Mouse (Mus musculus): ENCODE results near the gene Zfp933.
"Not testable (repeated sequence)": the region's sequence is repeated elsewhere in the genome, so short reads cannot be mapped to it uniquely, and the experiment has no call there.

Gene Zfp933

DNA sequence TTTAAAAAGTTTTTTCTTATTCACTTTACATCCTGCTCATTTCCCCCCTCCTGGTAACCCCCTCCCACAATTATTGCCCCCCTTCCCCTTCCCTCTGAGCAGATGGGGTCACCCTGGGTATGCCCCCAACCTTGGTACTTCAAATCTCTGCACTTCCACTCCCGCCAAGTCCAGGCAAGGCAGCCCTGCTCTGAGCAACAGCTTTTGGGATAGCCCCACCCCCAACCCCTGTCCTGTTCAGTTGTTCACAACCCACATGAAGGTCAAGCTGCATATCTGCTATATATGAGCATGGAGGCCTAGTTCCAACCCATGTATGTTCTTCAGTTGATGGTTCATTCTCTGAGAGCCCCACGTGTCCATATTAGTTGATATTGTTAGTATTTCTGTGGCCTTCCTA, 2.6 kb upstream of the Zfp933 start:
- no peak for DNase-seq

DNA sequence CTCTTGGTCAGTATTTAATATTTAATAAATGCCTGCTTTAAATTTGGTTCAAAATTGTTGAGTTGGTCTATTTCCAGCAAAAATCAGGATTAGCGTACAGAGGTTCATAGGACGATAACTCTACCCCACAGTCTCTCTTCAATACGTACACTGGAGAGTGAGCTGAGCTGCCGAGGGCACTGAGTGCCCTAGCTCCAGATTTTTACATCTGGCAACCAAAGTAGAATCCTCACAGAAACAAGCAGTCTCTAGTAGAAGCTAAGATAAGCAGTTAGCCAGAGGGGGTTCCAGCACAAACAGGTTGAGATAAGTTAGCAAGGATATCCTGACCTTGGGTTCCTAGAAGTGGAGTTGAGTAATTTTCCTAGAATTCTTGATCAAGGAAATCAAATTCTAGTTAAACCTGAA, 422 bp upstream of the Zfp933 start:
- DNase-seq: no peak

DNA sequence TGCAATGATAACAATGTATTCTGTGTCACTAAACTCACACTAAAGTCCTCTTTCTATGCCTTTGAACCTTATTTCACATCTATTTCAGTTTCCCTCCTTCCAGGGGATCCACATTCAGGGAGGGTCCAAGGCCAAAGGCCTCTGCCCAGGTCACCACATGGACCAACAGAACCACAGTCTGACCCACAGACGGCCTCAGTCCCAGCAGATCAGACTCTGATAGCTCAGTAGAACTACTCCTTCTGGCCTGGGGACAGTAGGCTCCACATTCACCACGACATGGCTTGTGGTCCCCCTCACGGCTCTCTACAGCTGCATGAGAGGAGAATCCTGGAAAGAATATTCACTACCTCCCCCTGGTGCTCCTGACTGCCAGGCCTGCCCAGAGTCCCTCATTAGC, 5.3 kb downstream of the Zfp933 start:
- DNase-seq: no peak

DNA sequence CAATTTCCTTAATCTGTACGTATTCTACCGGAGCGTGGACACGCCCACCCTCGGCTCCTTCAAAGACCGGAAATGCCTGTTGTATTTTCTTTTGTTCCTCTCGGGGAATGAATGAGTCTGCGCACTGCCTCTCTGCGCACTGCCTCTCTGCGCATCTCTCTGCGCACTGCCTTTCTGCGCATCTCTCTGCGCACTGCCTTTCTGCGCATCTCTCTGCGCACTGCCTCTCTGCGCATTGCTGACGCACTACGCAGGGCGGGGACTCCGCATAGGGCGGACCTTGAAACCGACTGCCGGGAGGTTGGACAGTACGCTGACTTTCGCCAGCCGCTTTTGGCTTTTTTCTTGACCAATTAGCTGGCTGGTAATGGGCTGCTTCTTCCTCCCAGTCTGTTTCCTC, 8.9 kb downstream of the Zfp933 start:
- DNase-seq: peak; percentile 9 to 21

DNA sequence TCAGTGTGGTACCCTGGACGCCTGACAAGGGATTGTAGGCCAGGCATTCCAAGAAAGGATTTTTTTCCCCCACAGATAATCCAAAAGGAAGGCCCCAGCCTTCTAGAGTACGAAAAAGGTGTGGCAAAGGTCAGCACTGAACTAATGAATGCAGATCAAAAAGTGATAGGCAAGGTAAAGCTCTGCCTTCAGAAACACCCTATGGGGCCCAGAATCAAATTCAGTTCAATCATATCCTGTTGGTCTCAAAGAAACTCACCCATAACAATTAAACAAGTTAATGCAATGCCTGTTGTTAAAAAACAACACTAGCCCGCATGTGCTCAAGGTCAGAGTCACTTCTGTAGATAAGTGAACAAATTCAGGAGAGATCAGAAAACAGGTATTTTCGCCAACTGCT, 23.8 kb downstream of the Zfp933 start:
- no peak for DNase-seq

DNA sequence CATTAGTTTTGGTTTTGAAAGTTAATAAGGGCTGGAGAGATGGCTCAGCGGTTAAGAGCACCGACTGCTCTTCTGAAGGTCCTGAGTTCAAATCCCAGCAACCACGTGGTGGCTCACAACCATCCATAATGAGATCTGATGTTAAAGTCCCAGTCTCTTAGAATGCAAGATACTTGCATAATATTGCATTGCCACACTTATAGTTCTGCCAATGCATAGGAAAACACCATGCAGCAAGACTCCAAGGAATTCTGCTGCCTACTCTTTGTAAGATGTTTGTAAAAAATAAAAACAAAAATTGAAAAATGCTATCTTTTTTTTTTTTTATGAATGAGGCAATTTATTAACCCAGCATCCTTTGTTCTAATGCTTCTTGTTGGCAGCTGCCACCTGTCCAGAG, 26.8 kb downstream of the Zfp933 start:
- not testable (repeated sequence) for DNase-seq

DNA sequence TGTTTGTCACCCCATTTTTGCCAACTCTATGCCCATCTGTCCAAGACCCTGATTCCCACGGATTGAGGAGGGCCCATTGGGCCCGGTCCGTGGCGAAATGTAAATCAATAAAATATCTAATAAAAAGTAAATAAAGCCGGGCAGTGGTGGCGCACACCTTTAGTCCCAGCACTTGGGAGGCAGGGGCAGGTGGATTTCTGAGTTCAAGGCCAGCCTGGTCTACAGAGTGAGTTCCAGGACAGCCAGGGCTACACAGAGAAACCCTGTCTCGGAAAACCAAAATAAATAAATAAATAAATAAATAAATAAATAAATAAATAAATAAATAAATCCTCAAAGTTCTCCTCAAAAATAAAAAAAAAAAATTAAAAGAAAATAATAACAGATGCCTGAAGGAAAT, 28.5 kb downstream of the Zfp933 start:
- DNase-seq: not testable (repeated sequence)

DNA sequence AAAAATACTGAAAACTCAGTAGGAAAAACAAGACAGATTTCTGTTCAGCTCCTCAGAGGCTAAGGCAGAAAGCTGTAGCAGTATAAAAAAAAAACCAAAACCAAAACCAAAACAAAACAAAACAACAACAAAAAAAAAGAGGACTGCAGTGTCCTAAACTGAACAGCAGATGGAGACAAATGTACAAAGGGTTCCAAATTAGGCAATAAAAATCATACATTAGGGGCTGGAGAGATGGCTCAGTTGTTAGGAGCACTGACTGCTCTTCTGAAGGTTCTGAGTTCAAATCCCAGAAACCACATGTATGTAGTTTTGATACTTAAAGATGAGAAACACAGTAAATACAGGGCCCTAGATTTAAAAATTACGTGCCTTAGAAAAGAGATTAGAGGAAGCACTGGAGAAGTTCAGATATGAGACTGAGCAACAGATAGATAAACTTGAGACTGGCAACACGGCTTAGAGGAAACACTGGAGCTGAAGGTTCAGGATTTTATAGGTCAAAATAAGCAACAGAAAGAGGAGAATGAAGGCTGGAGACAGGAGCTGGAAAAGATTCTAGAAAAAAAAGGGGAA, 33.5 kb downstream of the Zfp933 start:
- no peak for DNase-seq

DNA sequence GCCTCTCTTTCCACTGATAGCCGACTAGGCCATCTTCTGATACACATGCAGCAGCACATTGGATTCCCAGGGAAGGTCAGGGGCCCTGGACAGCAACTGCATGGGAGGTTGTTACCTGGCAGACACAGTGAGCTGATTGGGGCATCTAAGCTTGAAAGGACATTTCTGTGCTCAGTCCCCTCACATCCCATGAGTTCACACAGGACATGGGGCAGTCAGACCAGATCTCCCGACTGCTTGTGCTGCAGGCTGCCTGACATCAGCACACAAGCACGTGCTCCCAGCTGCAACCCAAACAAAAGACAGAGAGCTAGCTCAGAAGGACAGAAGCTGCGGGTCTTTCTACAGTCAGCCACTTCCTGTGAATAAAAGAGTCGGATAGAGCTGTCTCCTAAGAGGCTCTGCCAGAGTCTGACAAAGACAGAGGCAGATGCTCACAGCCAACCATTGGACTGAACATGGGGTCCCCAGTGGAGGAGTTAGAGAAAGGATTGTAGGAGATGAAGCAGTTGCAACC, 34.9 kb downstream of the Zfp933 start:
- DNase-seq: no peak

DNA sequence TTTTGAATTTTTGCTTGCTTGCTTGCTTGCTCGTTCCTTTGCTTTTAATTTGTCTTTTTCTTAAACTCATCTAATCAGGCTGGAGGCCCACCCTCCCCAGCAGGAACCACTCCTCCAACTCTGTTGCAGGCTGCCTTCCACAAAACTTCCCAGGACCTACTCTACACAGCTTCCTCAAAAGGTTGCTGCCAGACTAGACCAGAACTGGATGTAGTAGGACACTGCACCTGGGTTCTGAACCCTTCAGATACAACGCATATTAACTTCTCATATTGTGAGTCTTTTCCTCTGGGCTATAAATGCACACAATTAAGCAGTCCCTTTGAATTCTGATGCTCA, 38.2 kb downstream of the Zfp933 start:
- DNase-seq: not testable (repeated sequence)

DNA sequence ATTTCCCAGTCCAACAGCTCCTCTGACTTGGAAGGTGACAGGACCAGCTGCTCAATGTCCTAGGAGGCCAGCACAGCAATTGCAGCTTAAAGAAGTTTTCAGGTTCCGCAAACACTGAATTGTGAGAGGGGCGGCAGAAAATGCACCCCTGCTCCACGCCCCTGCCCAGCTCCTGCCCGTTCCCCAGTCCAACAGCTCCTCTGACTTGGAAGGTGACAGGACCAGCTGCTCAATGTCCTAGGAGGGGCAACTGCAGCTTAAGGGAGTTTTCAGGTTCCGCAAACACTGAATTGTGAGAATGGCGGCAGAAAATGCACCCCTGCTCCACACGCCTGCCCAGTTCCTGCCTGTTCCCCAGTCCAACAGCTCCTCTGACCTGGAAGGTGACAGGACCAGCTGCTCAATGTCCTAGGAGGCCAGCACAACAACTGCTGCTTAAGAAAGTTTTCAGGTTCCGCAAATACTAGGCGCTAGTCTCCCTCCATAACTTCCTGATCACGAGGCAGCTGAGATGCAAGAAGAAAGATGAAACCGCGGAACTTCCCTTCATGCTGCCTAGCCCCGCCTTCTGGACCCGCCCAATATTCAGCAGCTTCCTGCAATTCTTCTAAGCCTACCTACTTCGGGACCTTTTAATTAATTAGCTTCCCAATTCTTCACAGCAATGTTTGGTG, 38.7 kb downstream of the Zfp933 start, which contains the start of gene Zfp984:
TSS of gene Zfp984 (minus strand) at position 497 of the 674 bp plus-strand sequence.
- DNase-seq: peak; percentile 26 to 46

DNA sequence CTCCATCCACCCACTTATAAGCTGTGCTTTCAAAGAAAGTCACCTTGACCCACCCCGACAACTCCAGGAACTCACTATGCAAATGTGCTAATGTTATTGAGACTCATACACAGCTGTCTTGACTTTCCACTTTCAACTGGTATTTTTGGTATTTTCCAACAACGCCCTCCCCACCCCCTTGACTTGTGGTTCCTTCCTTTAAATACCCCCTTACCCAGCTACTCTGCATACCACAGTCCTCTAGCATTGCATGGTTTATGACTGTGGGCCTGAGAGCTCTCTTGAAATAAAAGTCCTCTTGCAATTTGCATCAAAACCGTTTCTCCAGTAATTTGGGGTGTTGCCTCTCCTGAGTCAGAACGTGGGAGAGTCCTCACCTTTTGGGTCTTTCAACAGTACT, 39.7 kb downstream of the Zfp933 start:
- DNase-seq: not testable (repeated sequence)

DNA sequence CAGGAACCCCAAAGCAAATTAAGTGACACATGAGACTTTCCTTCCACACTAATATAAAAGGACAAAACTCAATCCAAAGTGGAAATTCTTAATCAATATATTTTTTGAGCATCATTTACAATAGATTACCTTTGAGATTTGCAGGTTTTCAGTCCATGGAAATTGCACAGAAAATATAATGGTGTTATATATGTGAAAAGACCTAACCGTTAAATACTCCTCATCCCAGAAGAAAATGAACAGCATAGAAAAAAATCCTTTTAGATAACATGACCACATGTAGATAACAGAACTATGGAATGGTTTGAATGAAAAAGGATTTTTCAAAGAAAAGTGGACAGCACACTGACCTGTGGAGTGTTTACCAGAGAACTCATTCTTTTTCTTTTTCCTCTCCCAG, 52.9 kb downstream of the Zfp933 start:
- DNase-seq: not testable (repeated sequence)

DNA sequence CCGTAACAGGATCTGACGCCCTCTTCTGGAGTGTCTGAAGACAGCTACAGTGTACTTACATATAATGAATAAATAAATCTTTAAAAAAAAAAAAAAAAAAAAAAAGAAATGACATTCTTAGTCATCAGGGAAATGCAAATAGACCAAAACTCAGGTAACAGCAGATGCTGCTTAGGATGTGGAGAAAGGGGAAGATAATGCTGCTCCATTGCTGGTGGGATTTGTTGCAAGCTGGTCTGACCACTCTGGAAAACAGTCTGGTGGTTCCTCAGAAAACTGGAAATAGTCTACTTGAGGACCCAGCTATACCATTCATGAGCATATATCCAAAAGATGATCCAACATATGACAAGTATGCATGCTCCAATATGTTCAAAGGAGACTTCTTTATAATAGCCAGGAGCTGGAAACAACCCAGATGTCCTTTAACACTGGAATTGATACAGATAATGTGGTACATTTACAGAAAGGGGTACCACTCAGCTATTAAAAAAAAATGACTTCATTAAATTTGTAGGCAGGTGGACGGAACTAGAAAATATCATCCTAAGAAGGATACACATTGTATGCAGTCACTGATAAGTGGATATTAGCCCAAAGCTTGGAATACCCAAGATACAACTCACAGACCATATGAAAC, 54.0 kb downstream of the Zfp933 start:
- not testable (repeated sequence) for DNase-seq

DNA sequence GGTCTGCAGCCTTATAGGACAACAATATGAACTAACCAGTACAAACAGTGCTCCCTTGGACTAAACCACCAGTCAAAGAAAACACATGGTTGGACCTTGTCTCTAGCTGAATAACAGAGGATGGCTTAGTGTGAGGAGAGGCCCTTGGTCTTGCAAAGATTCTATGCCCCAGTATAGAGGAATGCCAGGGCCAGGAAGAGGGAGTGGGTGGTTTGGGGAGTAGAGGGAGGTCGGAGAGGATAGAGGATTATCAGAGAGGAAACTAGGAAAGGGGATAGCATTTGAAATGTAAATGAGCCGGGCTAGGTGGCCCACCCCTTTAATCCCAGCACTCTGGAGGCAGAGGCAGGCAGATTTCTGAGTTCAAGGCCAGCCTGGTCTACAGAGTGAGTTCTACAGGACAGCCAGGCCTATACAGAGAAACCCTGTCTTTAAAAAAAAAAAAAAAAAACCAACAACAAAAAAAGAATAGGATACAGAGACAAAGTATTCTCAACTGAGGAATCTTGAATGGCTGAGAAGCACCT, 54.7 kb downstream of the Zfp933 start:
- not testable (repeated sequence) for DNase-seq

DNA sequence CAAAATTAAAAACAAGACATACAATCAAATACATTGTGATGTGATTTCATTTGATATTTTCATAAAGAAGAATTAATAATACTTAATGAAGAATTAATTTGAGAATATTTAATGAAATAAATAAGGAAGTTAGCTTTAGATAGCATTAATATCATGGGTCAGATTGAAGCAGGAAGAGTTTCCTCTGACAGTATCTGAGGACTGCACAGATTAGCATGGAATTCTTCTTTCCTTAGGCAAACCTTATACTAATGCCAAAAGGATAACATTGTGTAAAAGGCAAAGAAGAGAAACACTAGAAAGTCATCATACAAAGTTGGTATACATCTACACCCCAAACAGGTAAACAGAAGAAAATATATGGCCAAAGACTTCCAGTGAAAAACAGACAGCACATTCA, 56.4 kb downstream of the Zfp933 start:
- not testable (repeated sequence) for DNase-seq
